Comparison of ENCODE assay signal across 26 mouse cellular contexts in genomic region chr17:80496185-80496584, GRCm38 (mm10).
"Had no signal": no experiment of that assay in that cellular context is flagged by ENCODE, and none has a peak within 500 bp of the region (broad histone marks: within the 10 kb centered on the region; RNA-seq: fewer than 3 reads in every experiment).

No protein-coding gene starts in this region.

- H3K9me3 ChIP-seq: heart, embryonic 15.5 days; hindbrain, embryonic 10.5 days; hindbrain, embryonic 12.5 days; intestine, embryonic 15.5 days; kidney, embryonic 15.5 days; limb, embryonic 13.5 days; limb, embryonic 15.5 days; liver, embryonic 12.5 days had no signal

- ATAC-seq: hindbrain, embryonic 16.5 days; inflammation-experienced regulatory T-cells, adult 6 months; intestine, embryonic 15.5 days; intestine, postnatal 0 days; liver, embryonic 12.5 days had no signal

- H3K9ac ChIP-seq: heart, embryonic 13.5 days; heart, embryonic 15.5 days; hindbrain, embryonic 12.5 days; hindbrain, embryonic 14.5 days; intestine, embryonic 15.5 days; kidney, embryonic 15.5 days; limb, embryonic 13.5 days; limb, embryonic 15.5 days; liver, embryonic 12.5 days; liver, embryonic 14.5 days had no signal

- H3K27ac ChIP-seq: heart, adult 2 months; heart, embryonic 13.5 days; heart, embryonic 15.5 days; hindbrain, embryonic 10.5 days; hindbrain, embryonic 12.5 days; hindbrain, embryonic 14.5 days; intestine, embryonic 15.5 days; kidney, embryonic 15.5 days; kidney, postnatal 0 days; limb, embryonic 13.5 days; limb, embryonic 15.5 days; liver, embryonic 12.5 days; liver, embryonic 14.5 days had no signal

- H3K4me3 ChIP-seq: heart, adult 2 months; heart, embryonic 13.5 days; heart, embryonic 15.5 days; hindbrain, embryonic 10.5 days; hindbrain, embryonic 12.5 days; intestine, embryonic 15.5 days; kidney, embryonic 15.5 days; limb, embryonic 13.5 days; limb, embryonic 15.5 days; liver, embryonic 12.5 days had no signal

- H3K36me3 ChIP-seq: heart, embryonic 13.5 days; heart, embryonic 15.5 days; hindbrain, embryonic 10.5 days; hindbrain, embryonic 12.5 days; intestine, embryonic 15.5 days; kidney, embryonic 15.5 days; limb, embryonic 13.5 days; limb, embryonic 15.5 days; liver, embryonic 12.5 days had no signal

- DNase-seq: gastrocnemius, postnatal 14 days; gastrocnemius, postnatal 36 days; heart, adult 2 months; heart, postnatal 4 days; kidney, adult 18-20 months; kidney, adult 9 months; kidney, postnatal 14 days; kidney, postnatal 36 days; layer of hippocampus, adult 9-11 months; layer of hippocampus, postnatal 36 days; left cerebral cortex, postnatal 4 days had no signal

- H3K4me1 ChIP-seq: heart, embryonic 13.5 days; heart, embryonic 15.5 days; hindbrain, embryonic 12.5 days; intestine, embryonic 15.5 days; kidney, embryonic 15.5 days; limb, embryonic 13.5 days; limb, embryonic 15.5 days had no signal

- H3K27me3 ChIP-seq: heart, embryonic 13.5 days; heart, embryonic 15.5 days; intestine, embryonic 15.5 days; kidney, embryonic 15.5 days; limb, embryonic 13.5 days; limb, embryonic 15.5 days; liver, embryonic 12.5 days had no signal
